Mouse (Mus musculus) adrenal gland, postnatal 25 days (tissue): ENCODE measurements around the gene Emc6. TPM values are rescaled to one million over a fixed set of nuclear protein-coding genes. Genes with fewer than 3 reads are reported as not detected.

Source experiments
- DNase-seq: peaks from one replicate; pipeline ENCODE4 v3.0.0; 2021; ENCODE audit warnings: mixed read lengths
- total RNA-seq: library from RNA; stranded (reverse); gene quantifications from 2 replicates; pipeline ENCODE4 v1.2.3, GENCODE M21; 2021

The Emc6 gene
- total RNA-seq, 1 experiment from 2014 or later, result 63.4 TPM

- DNase-seq, result no peak
These were observed 1.2 kb downstream of the Emc6 start for GRCm38 (mm10) chr11:73175612-73176011.

GRCm38 (mm10) chr11:73172186-73172585 is 4.7 kb downstream of the Emc6 start:
- peak; percentile 29 for DNase-seq

- DNase-seq, result peak; percentile 65
These were observed 7.6 kb downstream of the Emc6 start for GRCm38 (mm10) chr11:73169231-73169630.

- no peak for DNase-seq
These were observed 8.3 kb downstream of the Emc6 start for GRCm38 (mm10) chr11:73168576-73168975.

- no peak for DNase-seq
These were observed 8.8 kb downstream of the Emc6 start for GRCm38 (mm10) chr11:73168071-73168470.

- no peak for DNase-seq
These were observed 14.6 kb downstream of the Emc6 start for GRCm38 (mm10) chr11:73162284-73162683.

GRCm38 (mm10) chr11:73161616-73162015 is 15.2 kb downstream of the Emc6 start:
- no peak for DNase-seq

- DNase-seq, result peak; percentile 43
These were observed 16.0 kb downstream of the Emc6 start for GRCm38 (mm10) chr11:73160811-73161200.

- DNase-seq, result peak; percentile 70
These were observed 16.7 kb downstream of the Emc6 start, which contains the start of gene P2rx5 for GRCm38 (mm10) chr11:73159957-73160810. Gene P2rx5 (plus strand): TSS chr11:73160421.

- no peak for DNase-seq
These were observed 21.8 kb downstream of the Emc6 start for GRCm38 (mm10) chr11:73155071-73155470.

GRCm38 (mm10) chr11:73148209-73148608 is 28.6 kb downstream of the Emc6 start:
- DNase-seq, result no peak

GRCm38 (mm10) chr11:73146975-73147365 is 29.9 kb downstream of the Emc6 start:
- no peak for DNase-seq

GRCm38 (mm10) chr11:73146026-73146974 is 30.5 kb downstream of the Emc6 start:
- no peak for DNase-seq

GRCm38 (mm10) chr11:73144261-73144681 is 32.6 kb downstream of the Emc6 start:
- no peak for DNase-seq

- DNase-seq, result peak; percentile 92
These were observed 39.0 kb downstream of the Emc6 start, which contains the start of gene Haspin for GRCm38 (mm10) chr11:73137591-73138501. Gene Haspin (minus strand): TSS chr11:73138294.

GRCm38 (mm10) chr11:73137116-73137515 is 39.7 kb downstream of the Emc6 start:
- no peak for DNase-seq

GRCm38 (mm10) chr11:73136587-73136986 is 40.2 kb downstream of the Emc6 start:
- DNase-seq, result no peak

GRCm38 (mm10) chr11:73134222-73134621 is 42.6 kb downstream of the Emc6 start:
- no peak for DNase-seq

GRCm38 (mm10) chr11:73132999-73133398 is 43.8 kb downstream of the Emc6 start:
- DNase-seq, result no peak

- DNase-seq, result no peak
These were observed 45.8 kb downstream of the Emc6 start for GRCm38 (mm10) chr11:73131020-73131419.

GRCm38 (mm10) chr11:73126495-73126894 is 50.3 kb downstream of the Emc6 start:
- no peak for DNase-seq
